Mouse (Mus musculus): ENCODE data around the gene Ptger2.

GRCm38 (mm10) chr14:45011671-45012070 lies 23.7 kb downstream of the Ptger2 start:
- TF ChIP-seq ETS1 (IDR thresholded peaks at IDR 0.05; ENCODE audit: low read depth, low read length) (no peak), POLR2A (IDR thresholded peaks at IDR 0.05; ENCODE audit: control insufficient read depth in 1 of 2, insufficient read depth in 1 of 2, low read depth in 1 of 2, low read length in 2 of 2, poor library complexity in 1 of 2) (no peak), MAFK (IDR thresholded peaks at IDR 0.05; ENCODE audit: borderline replicate concordance, low read depth, low read length) (no peak), MXI1 (IDR thresholded peaks at IDR 0.05; ENCODE audit: low read depth, low read length) (no peak), UBTF (IDR thresholded peaks at IDR 0.05; ENCODE audit: borderline replicate concordance, insufficient read depth, low read depth, low read length) (no peak), ZNF384 (IDR thresholded peaks at IDR 0.05; ENCODE audit: low read depth, low read length) (no peak), GATA1 (IDR thresholded peaks at IDR 0.05; ENCODE audit: low read depth, low read length) (no peak), MYB (IDR thresholded peaks at IDR 0.05; ENCODE audit: low read depth, low read length) (no peak), TAL1 (IDR thresholded peaks at IDR 0.05; ENCODE audit: low read length) (no peak)

Data from MEL (cell line).